Mouse (Mus musculus): ENCODE measurements around the gene Creg2. TPM values are rescaled to one million over a fixed set of nuclear protein-coding genes. Genes with fewer than 3 reads are reported as not detected.
"Not testable (repeated sequence)": the region's sequence is repeated elsewhere in the genome, so short reads cannot be mapped to it uniquely, and the experiment has no call there.

The Creg2 gene
- polyA plus RNA-seq, 3 experiments from 2014 or later = 0.09 TPM; not detected in 2

DNA sequence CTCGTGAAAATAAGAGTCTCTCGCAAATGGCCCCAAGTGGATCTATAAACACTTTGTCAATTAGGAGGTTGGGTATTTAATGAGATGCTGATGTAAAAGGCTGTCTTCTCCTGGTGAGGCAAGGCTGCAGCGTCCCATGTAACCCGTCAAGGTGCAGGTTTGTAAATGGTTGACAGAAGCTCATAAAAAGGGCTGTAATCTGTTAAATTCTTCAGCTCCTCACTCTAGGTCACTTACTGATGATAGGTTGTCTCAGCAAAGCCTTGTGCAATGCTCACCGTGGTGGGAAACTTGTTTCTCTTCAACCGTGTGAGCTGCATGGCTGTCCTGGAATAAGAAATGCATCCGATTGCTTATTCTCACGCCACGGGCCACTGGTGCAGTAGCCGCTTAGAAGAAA is 57.4 kb downstream of the Creg2 start:
- ATAC-seq = no peak

DNA sequence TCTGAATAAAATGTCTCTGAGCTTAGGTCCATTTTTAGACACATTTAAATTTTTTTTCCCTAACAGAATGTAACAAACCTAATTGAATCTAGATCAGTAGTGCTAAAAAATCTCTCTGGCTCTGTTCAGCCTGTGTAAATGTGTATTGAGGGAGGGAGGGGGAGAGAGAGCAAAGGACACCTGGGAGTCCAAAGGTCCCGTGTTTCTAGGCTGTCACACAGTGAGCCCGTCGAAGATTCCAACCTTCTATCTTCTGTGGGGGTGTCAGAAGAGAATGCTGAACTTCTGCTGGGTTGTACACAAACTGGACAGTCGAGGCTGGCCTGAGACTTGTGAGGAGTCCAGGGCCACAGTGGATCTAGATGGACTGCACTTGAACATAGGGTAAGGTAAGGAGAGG is 59.2 kb downstream of the Creg2 start:
- ATAC-seq = no peak

DNA sequence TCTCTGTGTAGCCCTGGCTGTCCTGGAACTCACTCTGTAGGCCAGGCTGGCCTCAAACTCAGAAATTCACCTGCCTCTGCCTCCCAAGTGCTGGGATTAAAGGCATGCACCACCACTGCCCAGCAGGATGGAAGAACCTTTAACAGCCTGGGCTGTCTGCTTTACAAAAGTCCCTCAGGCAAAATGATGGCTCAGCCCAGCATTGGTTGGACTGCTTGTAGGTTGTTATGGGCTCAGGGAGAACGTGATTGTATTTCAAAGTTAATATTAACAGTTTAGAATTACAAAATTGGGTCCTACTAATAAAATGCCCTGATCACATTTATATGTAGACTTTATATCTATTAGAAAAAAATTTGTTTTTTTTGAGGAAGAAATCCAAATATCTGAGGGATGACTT is 59.7 kb downstream of the Creg2 start:
- ATAC-seq = not testable (repeated sequence)

DNA sequence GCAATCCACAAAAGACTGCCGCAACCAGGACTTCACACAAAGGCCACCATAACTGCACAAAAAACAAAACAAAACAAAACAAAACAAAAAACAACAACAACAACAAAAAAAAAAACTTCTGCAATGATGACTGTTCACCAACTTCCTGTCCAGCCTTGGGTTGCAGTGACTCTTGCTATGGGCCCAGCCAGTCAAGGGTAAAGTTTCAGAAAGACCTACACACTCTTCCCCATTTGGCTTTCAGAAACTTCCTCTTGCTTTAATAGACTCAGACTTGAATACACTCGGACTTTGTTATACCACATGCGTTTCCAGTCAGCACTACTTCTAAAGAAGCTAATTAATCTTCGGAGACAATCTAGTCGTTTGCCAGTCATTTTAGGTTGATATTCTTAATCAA is 61.1 kb downstream of the Creg2 start:
- no peak for ATAC-seq

DNA sequence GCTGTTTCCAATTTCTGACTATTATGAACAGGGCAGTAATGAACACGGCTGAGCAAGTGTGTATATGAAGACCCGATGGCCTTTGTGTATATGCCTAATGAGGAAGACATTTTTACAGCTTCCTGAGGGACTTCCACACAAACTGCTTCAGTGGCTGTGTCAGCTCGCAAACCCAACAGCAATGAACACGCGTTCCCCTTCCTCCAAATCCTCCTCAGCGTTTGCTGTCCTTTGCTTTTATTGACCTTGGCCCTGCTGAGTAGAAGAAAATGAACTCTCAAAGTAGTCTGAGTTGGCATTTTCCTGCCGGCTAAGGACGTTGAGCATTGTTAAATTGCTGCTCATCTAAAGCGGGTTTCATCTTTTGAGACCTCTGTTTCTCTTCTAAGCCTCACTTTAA is 65.9 kb downstream of the Creg2 start:
- ATAC-seq = no peak

DNA sequence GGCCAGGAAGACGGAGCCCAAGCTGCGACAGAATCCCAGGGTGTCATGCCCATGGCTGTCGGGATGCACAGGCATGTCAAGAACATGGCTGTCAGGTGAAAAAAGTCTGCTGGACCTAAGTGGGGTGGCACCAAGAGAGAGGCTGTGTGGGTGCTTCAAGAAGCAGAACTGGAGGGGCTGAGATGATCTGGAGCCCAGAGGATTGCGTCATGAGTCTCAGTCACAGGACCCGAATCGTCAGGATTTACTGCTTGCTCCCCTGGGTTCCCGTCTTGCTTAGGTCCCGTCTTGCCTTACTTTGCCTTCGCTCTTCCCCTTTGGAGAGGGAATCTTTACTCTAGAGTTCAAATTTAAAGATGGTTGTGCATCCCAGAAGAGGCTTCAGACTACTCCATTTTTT is 68.1 kb downstream of the Creg2 start:
- ATAC-seq = no peak

DNA sequence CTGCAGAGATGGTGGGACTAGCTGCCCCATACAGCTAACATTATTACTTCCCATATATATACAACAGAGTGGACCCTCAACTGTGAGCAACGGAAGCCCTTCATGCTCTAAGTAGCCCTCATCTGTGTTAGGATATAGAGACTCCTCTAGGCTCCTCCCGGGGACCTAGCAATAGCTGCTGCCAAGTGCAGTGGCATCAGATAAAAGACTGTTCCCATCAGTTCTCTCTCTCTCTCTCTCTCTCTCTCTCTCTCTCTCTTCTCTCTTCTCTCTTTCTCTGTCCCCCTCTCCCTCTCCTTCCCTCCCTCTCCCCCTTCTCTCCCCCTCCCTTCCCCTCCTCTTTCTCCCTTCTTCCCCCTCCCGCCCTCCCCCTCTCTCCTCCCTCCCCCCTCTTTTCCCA is 70.1 kb downstream of the Creg2 start:
- no peak for ATAC-seq

DNA sequence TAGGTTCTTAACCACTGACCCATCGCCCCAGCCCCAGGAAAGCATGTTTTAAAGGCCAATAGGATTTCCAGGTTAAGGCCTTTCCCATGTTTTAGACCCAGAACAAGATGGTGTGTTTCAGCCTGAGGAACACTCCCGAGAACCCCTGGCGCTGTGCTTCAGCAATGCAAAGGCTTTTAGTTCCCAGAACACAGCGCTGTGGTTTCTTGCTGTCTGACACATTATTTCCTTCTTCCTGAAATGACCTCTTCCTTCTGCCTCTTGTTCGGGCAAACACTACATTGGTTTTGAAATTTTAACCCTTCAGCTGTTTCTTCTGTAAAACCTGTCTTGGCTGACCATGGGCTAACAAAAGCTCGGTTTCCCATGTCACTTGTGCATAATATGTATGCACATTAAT is 72.1 kb downstream of the Creg2 start:
- ATAC-seq = no peak

DNA sequence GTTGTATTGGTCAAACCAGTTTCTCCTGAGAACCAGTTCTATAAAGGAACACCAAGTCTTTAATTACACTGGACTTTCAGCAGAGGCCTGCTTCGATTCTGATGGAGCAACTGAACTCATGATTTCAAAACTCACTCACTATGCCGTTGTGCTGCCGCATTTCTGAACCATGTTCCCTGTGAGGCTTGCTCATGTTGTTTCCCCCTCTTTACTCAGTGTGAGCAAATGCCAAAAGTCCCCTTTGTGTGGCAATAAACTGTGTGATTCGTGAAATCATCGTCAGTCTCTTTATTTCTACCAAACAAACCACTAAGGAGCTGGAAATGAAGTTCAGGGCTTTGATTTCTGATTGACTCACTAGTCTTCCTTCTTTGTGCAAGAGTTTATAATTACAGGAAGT is 72.8 kb downstream of the Creg2 start:
- no peak for ATAC-seq

DNA sequence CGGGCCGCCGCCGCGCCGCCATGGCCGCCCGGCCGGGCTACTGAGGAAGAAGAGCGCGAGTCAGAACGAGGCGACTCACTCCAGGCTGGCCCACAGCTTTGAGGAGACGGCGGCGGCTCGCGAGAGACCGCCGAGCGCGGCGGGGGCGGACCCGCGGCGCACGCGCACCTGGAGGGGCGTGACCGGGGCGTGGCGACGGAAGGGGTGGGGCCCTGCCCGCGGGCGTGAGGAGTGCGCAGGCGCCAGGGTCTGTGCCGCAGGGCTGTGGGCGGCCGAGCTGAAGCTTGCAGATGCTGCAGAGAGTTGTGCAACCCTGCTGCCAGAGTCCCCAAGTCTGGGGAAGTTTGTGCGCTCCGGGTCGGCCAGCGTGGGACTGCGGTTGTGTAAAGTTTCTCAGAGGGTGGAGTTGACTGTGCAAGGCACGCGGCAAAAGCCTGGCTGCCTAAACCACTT is 74.0 kb downstream of the Creg2 start, which contains the start of gene Rnf149:
Gene Rnf149, minus strand, starts transcription at position 153 of the 453 bp plus-strand sequence.
- peak; percentile 74 for ATAC-seq

DNA sequence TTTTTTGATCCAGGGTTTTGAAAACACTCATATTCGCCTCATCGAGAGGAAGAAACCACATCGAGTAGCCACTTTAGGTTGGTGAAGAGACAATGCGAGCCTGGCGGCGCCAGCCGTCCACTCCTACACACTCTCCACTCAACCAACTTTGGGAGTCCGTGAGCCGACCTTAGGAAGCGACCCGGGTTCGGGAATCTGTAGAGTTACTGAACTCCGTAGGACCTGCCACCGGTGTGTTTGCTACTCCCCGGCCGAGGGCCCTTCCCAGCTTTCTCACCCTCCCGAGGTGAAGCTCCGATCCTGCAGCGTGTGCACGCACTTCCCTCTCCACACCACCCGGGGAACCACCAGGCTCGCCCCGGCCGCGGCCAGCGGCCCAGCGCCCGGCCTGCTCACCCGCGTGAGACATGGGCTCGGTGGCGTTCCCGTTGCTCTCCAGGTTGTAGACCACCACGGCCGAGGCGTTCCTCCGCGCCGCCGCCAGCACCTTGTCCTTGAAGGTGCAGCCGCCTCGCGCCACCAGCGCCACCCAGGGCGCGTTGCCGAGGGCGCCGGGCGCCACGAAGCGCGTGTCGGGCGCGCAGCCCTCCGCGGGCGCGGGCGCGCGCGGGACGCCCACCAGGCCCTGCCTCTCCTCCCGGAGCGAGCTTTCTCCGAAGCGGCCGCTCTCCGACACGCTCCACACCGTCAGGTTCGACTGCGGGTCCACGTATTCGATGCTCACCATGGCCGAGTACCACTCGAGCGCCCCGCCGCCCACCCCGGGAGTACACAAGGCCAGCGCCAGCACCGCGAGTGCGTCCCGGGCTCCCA is 74.6 kb downstream of the Creg2 start:
- peak; percentile 37 for ATAC-seq

DNA sequence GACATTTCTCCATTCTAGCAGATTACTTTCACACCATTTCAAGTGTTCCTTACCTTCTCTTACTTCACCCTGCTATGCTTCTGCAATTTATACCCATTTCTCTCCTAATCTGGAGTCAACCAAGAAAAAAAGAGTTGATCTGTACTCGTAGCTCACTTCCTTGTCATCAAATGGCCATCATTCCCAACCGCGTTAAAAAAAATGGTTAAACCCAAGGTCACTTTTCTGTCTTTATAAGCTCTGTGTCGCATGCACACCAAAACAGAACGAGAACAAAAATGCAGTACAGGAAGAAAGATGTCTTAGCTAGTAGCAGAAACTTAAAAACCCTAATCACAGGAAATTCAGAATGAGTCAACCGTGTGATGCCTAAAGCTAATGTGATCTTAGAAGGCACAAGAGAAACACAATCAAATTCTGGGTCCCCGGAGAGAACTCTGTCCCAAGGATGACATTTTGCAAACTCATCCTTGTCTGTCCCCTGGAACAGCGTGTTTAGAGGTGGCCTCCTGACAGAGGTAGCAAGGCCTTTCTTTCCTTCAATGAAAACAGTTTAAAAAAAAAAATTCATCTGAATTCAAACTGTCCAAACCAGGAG is 75.4 kb downstream of the Creg2 start:
- peak; percentile 25 for ATAC-seq

DNA sequence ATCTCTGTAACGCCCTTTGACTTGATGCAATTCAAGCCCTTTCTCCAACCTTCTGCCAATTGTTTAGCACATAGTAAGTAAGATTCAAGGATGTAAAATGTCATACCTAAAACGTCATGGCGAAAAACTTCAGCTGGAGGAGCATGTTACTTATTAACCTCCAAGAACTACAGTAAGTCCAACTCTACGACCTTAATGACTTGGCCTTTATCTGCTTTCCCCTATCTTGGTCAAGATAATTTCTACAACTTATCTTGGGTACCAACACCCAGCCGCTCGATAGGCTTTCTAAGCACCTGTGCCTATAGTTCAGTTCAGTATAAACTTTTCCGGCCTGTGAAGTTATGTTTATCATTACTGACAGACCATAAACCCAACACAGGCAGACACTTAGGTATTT is 77.4 kb downstream of the Creg2 start:
- no peak for ATAC-seq

DNA sequence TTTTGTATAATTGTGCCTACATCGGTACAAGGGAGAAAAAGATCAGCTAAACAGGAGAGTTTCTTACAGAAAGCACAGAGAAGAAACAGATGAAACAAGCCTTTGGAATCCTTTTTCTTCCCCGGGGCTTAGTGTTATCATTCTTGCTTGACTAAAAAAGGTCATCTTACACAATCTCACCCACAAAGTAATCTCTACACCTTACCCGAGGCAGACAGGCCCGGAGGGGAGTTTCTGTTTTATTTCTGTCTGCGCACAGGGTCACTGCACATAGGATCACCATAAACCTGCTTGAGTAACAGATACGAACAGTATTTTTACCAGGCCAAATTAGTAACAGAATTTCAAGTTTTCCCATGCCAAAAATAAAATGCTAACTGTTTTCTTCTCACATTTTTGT is 79.6 kb downstream of the Creg2 start:
- ATAC-seq = peak; percentile 30

Other genes starting within 250 kb of the Creg2 start
- 1 to 10 TPM in 1 of 3 experiments, under 1 TPM in 2; 0.78 to 2.0 (median 0.92) TPM for gene Tbc1d8, start 172.7 kb downstream of the Creg2 start, polyA plus RNA-seq (2017; shearing (Covaris generic))
- 1 to 10 TPM; 4.6 to 6.9 (median 4.6) TPM for gene Cnot11, start 116.5 kb downstream of the Creg2 start, polyA plus RNA-seq (2017; shearing (Covaris generic))
- gene Rnf149, start 74.1 kb downstream of the Creg2 start, polyA plus RNA-seq (2017; shearing (Covaris generic)) = 10 to 100 TPM; 11.9 to 37.0 (median 29.9) TPM
- not detected for gene Rfx8, start 69.5 kb upstream of the Creg2 start, polyA plus RNA-seq (2017; shearing (Covaris generic))
- gene Gm3646, start 153.9 kb upstream of the Creg2 start, polyA plus RNA-seq (2017; shearing (Covaris generic)) = not detected
- gene Map4k4, start 249.4 kb upstream of the Creg2 start, polyA plus RNA-seq (2017; shearing (Covaris generic)) = 10 to 100 TPM; 16.0 to 44.7 (median 36.6) TPM